Mouse (Mus musculus): Measurements from ENCODE around the gene Smim5.

- TF ChIP-seq CTCF (IDR thresholded peaks at IDR 0.05; ENCODE audit: insufficient read depth, low read length) (no peak), POLR2A (IDR thresholded peaks at IDR 0.05; ENCODE audit: borderline replicate concordance, extremely low read depth, low read depth, low read length) (no peak)
These were observed 2.4 kb downstream of the Smim5 start for GRCm38 (mm10) chr11:115902177-115902576.

All from lung, adult 2 months (tissue).